Mouse (Mus musculus): Measurements from ENCODE around the gene Ptgis. TPM values are rescaled to one million over a fixed set of nuclear protein-coding genes. Genes with fewer than 3 reads are reported as not detected.
"Not testable (repeated sequence)": the region's sequence is repeated elsewhere in the genome, so short reads cannot be mapped to it uniquely, and the experiment has no call there.

The Ptgis gene
- polyA plus RNA-seq, 1 experiment from 2014 or later = 3.7 TPM

GRCm38 (mm10) chr2:167212551-167212950 is 27.9 kb downstream of the Ptgis start:
- no peak overlapping the region for H3K4me3 ChIP-seq (ENCODE audit: low read depth, low read length)
- no peaks in the 10 kb centered on the region for H3K9me3 ChIP-seq (replicated peaks; ENCODE audit: control insufficient read depth, low read length)
- no peaks in the 10 kb centered on the region for H3K36me3 ChIP-seq (ENCODE audit: control insufficient read depth, insufficient read depth, low read length)
- no peaks in the 10 kb centered on the region for H3K4me1 ChIP-seq (ENCODE audit: control insufficient read depth, insufficient read depth, low read length)
- no peak for DNase-seq (ENCODE audit: low spot score)
- H3K27ac ChIP-seq (ENCODE audit: low read depth, low read length) = no peak overlapping the region
- 93% methylated on average over 6 of the region's 6 CpGs for WGBS
- H3K9ac ChIP-seq (ENCODE audit: low read length) = no peak overlapping the region
- H3K4me2 ChIP-seq (ENCODE audit: low read length) = no peak overlapping the region
- ATAC-seq = no peak
- no peaks in the 10 kb centered on the region for H3K27me3 ChIP-seq (replicated peaks; ENCODE audit: control insufficient read depth, insufficient read depth, low read length)

DNA sequence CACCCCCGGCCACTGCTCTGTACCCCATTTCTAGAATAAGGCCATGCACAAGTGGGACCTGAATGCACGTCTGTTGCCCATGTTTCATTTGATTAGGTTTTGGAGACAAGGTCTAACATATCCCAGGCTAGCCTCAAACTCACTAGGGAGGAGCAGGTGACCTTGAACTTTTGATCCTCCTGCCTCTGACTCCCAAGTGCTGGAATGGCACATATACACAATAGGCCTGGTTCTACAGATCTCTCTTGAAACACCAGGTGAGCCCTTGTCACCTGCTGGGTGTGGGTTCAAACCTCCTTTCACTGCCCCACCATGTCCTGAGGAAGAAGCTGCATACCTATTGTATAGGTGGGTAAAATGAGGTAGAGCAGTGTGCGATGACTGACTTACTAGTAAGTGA is 28.3 kb downstream of the Ptgis start:
- Histone ChIP-seq H3K9ac (ENCODE audit: low read length) (no peak overlapping the region), H3K9me3 (replicated peaks; ENCODE audit: control insufficient read depth, low read length) (no peaks in the 10 kb centered on the region), H3K4me2 (ENCODE audit: low read length) (no peak overlapping the region), H3K4me3 (ENCODE audit: low read depth, low read length) (no peak overlapping the region), H3K27me3 (replicated peaks; ENCODE audit: control insufficient read depth, insufficient read depth, low read length) (no peaks in the 10 kb centered on the region), H3K4me1 (ENCODE audit: control insufficient read depth, insufficient read depth, low read length) (no peaks in the 10 kb centered on the region), H3K36me3 (ENCODE audit: control insufficient read depth, insufficient read depth, low read length) (no peaks in the 10 kb centered on the region), H3K27ac (ENCODE audit: low read depth, low read length) (no peak overlapping the region)
- ATAC-seq (no peak), DNase-seq (ENCODE audit: low spot score) (no peak)
- 90% methylated on average over 3 of the region's 3 CpGs for WGBS

DNA sequence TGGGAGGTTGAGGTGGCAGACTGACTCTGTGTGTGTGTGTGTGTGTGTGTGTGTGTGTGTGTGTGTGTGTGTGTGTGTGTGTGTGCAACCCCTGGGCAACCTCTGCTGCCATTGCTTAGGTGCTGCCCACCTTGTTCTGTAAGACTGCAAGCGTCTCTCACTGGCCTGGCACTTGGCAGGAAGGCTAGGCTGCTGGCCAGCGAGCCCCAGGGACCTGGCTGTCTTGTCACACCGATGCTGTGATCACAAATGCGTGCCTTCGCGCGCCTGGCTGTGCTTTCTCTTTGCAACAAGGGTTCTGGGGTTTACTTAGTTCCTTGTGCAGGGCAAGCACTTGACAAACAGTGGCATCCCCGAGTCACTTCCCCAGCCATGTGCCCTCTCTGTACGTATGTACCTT is 30.5 kb downstream of the Ptgis start:
- H3K36me3 ChIP-seq (ENCODE audit: control insufficient read depth, insufficient read depth, low read length) = no peaks in the 10 kb centered on the region
- no peaks in the 10 kb centered on the region for H3K4me1 ChIP-seq (ENCODE audit: control insufficient read depth, insufficient read depth, low read length)
- no peak for ATAC-seq
- H3K4me3 ChIP-seq (ENCODE audit: low read depth, low read length) = no peak overlapping the region
- DNase-seq (ENCODE audit: low spot score) = no peak
- H3K9ac ChIP-seq (ENCODE audit: low read length) = no peak overlapping the region
- no peaks in the 10 kb centered on the region for H3K27me3 ChIP-seq (replicated peaks; ENCODE audit: control insufficient read depth, insufficient read depth, low read length)
- H3K27ac ChIP-seq (ENCODE audit: low read depth, low read length) = no peak overlapping the region
- H3K4me2 ChIP-seq (ENCODE audit: low read length) = no peak overlapping the region
- no peaks in the 10 kb centered on the region for H3K9me3 ChIP-seq (replicated peaks; ENCODE audit: control insufficient read depth, low read length)
- 79% methylated on average over 9 of the region's 9 CpGs for WGBS

GRCm38 (mm10) chr2:167208984-167209383 is 31.4 kb downstream of the Ptgis start:
- no peak overlapping the region for H3K4me3 ChIP-seq (ENCODE audit: low read depth, low read length)
- no peak overlapping the region for H3K27ac ChIP-seq (ENCODE audit: low read depth, low read length)
- H3K9ac ChIP-seq (ENCODE audit: low read length) = no peak overlapping the region
- no peaks in the 10 kb centered on the region for H3K36me3 ChIP-seq (ENCODE audit: control insufficient read depth, insufficient read depth, low read length)
- no peaks in the 10 kb centered on the region for H3K27me3 ChIP-seq (replicated peaks; ENCODE audit: control insufficient read depth, insufficient read depth, low read length)
- ATAC-seq (no peak), DNase-seq (ENCODE audit: low spot score) (no peak)
- WGBS = 86% methylated on average over 3 of the region's 3 CpGs
- no peaks in the 10 kb centered on the region for H3K9me3 ChIP-seq (replicated peaks; ENCODE audit: control insufficient read depth, low read length)
- H3K4me1 ChIP-seq (ENCODE audit: control insufficient read depth, insufficient read depth, low read length) = no peaks in the 10 kb centered on the region
- no peak overlapping the region for H3K4me2 ChIP-seq (ENCODE audit: low read length)

DNA sequence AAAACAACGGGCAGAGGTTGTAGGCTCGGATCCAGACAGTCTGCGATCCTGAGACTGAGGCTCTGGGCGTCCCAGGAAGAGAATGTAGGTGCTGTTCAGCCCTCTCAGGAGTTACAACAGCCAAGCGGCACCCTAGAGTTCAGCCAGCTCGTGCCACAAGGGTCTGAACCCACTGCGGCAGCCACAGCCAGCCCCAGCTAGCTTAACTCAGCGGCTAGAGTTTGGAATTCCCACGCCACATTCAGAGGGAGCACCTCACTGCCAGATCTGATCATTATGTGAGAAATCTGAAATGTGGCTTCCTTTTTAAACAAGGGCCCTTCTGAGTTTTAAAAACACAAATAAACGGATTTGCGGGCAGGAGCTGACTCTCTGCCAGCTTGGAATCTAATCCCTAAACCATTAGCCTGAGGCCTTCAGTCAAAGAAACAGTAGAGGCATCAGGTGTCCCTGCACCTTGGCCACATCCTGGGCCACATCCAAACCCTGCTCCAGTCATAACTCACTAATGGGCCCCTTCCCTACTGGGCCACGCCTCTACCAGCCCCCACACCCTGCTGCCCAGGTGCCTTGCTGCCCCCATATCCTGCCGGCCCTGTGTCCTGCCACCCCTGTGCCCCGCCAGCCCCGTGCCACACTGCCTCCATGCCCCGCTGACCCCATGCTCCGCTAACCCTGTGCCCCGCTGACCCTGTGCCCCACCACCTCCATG is 34.3 kb downstream of the Ptgis start:
- Histone ChIP-seq H3K27me3 (replicated peaks; ENCODE audit: control insufficient read depth, insufficient read depth, low read length) (no peaks in the 10 kb centered on the region), H3K4me1 (ENCODE audit: control insufficient read depth, insufficient read depth, low read length) (peaks cover 7% of the 10 kb centered on the region; the same call in 1 of the 2 replicates), H3K4me2 (ENCODE audit: low read length) (no peak overlapping the region), H3K9me3 (replicated peaks; ENCODE audit: control insufficient read depth, low read length) (no peaks in the 10 kb centered on the region), H3K9ac (ENCODE audit: low read length) (no peak overlapping the region), H3K36me3 (ENCODE audit: control insufficient read depth, insufficient read depth, low read length) (no peaks in the 10 kb centered on the region), H3K27ac (ENCODE audit: low read depth, low read length) (no peak overlapping the region), H3K4me3 (ENCODE audit: low read depth, low read length) (no peak overlapping the region)
- ATAC-seq = no peak
- 86% methylated on average over 18 of the region's 18 CpGs for WGBS
- DNase-seq (ENCODE audit: low spot score) = no peak

GRCm38 (mm10) chr2:167204686-167205085 is 35.7 kb downstream of the Ptgis start:
- H3K36me3 ChIP-seq (ENCODE audit: control insufficient read depth, insufficient read depth, low read length); H3K27me3 ChIP-seq (replicated peaks; ENCODE audit: control insufficient read depth, insufficient read depth, low read length); H3K27ac ChIP-seq (ENCODE audit: low read depth, low read length); DNase-seq (ENCODE audit: low spot score); H3K4me3 ChIP-seq (ENCODE audit: low read depth, low read length); ATAC-seq; H3K4me2 ChIP-seq (ENCODE audit: low read length); H3K9ac ChIP-seq (ENCODE audit: low read length); H3K9me3 ChIP-seq (replicated peaks; ENCODE audit: control insufficient read depth, low read length): not testable (repeated sequence)
- WGBS = 86% methylated on average over 5 of the region's 5 CpGs
- peaks cover 10% of the 10 kb centered on the region; the same call in 1 of the 2 replicates for H3K4me1 ChIP-seq (ENCODE audit: control insufficient read depth, insufficient read depth, low read length)

DNA sequence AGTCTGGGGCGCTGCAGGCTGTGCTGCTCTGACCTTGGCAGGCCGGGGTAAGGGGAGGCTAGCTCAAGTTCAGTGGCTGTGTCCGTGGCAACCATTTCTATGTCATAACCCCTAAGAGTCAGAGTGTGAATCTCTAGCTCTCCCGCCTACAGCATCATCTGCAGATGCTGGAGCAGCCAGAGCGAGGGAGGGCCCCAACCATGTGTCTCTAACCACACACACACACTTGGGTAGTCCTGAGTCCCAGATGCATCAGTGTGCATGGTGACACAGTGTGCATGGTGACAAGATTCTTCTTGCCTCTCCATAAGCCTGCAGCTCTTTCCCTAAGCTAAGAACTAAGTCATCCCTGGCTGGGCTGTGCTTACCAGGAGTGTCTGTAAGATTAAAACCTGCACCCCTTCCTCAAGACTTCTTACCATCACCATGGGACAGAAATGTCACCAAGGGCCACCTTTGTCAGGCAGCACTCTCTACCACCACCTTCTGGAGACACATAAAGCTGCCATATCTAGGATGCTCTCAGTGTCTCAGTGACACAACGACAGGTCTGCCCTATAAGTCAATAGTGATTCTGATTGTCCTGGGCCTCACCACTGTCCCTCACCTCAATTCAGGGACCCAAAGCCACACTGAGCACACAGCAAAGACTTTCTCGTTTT is 36.8 kb downstream of the Ptgis start:
- H3K4me1 ChIP-seq (ENCODE audit: control insufficient read depth, insufficient read depth, low read length) = peaks cover 10% of the 10 kb centered on the region; the same call in 1 of the 2 replicates
- H3K4me2 ChIP-seq (ENCODE audit: low read length) = no peak overlapping the region
- no peak for DNase-seq (ENCODE audit: low spot score)
- H3K36me3 ChIP-seq (ENCODE audit: control insufficient read depth, insufficient read depth, low read length) = no peaks in the 10 kb centered on the region
- H3K27me3 ChIP-seq (replicated peaks; ENCODE audit: control insufficient read depth, insufficient read depth, low read length) = no peaks in the 10 kb centered on the region
- WGBS = 85% methylated on average over 7 of the region's 7 CpGs
- H3K27ac ChIP-seq (ENCODE audit: low read depth, low read length) = no peak overlapping the region
- no peak for ATAC-seq
- no peak overlapping the region for H3K4me3 ChIP-seq (ENCODE audit: low read depth, low read length)
- H3K9me3 ChIP-seq (replicated peaks; ENCODE audit: control insufficient read depth, low read length) = no peaks in the 10 kb centered on the region
- no peak overlapping the region for H3K9ac ChIP-seq (ENCODE audit: low read length)

- H3K4me2 ChIP-seq (ENCODE audit: low read length) = peak overlapping the region; percentile 28; the same call in 1 of the 2 replicates
- H3K4me1 ChIP-seq (ENCODE audit: control insufficient read depth, insufficient read depth, low read length) = peaks cover 10% of the 10 kb centered on the region; the same call in 1 of the 2 replicates
- H3K27ac ChIP-seq (ENCODE audit: low read depth, low read length) = peak overlapping the region; percentile 84
- DNase-seq (ENCODE audit: low spot score) (peak; percentile 93), ATAC-seq (peak; percentile 60)
- H3K9me3 ChIP-seq (replicated peaks; ENCODE audit: control insufficient read depth, low read length) = no peaks in the 10 kb centered on the region
- H3K27me3 ChIP-seq (replicated peaks; ENCODE audit: control insufficient read depth, insufficient read depth, low read length) = no peaks in the 10 kb centered on the region
- peak overlapping the region; percentile 32; the same call in 1 of the 2 replicates for H3K9ac ChIP-seq (ENCODE audit: low read length)
- no peak overlapping the region for H3K4me3 ChIP-seq (ENCODE audit: low read depth, low read length)
- no peaks in the 10 kb centered on the region for H3K36me3 ChIP-seq (ENCODE audit: control insufficient read depth, insufficient read depth, low read length)
- WGBS = 41% methylated on average over 16 of the region's 16 CpGs
Observed at GRCm38 (mm10) chr2:167201463-167202291, 38.7 kb downstream of the Ptgis start.
